Mouse (Mus musculus): ENCODE results near the gene Hoxa6.

DNA sequence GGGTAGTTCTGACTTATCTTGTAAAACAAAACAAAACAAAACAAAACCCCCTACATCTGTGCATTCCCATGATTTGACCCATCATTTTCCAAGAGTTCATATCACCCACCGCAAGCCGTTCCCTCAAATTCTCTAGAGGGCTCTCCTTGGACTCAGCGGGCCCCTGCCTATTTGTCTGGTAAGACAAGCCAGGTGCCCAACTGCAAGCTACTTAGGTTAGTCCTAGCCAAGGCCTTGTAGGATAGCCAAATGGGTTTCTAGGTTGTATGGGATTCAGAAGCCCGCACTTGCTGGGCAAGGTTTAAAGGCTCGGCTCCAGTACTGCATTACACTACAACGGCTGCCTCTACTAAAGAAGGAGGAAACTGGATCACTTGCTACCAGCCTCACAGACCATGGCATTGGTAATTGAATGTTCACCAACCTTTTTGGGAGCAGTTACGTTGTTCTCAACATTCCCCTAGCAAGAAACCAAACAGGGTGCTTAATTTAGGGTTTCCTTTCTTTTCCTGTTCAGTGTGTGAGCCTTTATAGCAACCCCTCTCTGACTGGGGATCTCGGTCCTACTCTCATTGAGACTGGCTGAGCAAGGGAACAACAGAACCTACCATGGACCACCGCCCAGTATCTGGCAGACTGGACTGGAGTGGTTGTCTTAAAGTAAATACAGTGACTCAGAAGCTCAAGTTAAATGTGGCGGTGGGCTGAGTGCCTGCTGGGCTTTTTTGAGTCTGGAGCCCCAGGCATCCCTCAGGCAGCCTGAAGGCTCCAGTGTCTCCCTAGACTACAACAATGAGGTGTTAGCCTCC is 29.0 kb upstream of the Hoxa6 start:
- no peak for TF ChIP-seq CTCF (IDR thresholded peaks at IDR 0.05; ENCODE audit: low read depth)
- TF ChIP-seq EP300 (optimal IDR thresholded peaks at IDR 0.05), result no peak
